Mouse (Mus musculus) testis, adult 2 months (tissue): ENCODE measurements around the gene Pecam1.
"Not testable (repeated sequence)": the region's sequence is repeated elsewhere in the genome, so short reads cannot be mapped to it uniquely, and the experiment has no call there.

Source experiments
- CTCF ChIP-seq: fragments of 200-500 bp; IDR thresholded peaks from 2 replicates; pipeline ENCODE4 v1.5.1; 2012; ENCODE audit warnings: low read depth, mild to moderate bottlenecking, inconsistent platforms, low read length, moderate library complexity; ENCODE audit not compliant: control insufficient read depth, insufficient read depth, insufficient replicate concordance
- POLR2A ChIP-seq: fragments of 200-500 bp; IDR thresholded peaks from 2 replicates; pipeline ENCODE4 v1.6.1; 2012; ENCODE audit warnings: low read depth, mild to moderate bottlenecking, inconsistent platforms, low read length, moderate library complexity; ENCODE audit not compliant: control insufficient read depth

GRCm38 (mm10) chr11:106656896-106657498 lies 93.4 kb downstream of the Pecam1 start:
- TF ChIP-seq CTCF, POLR2A: not testable (repeated sequence)
